Mouse (Mus musculus) urinary bladder, postnatal 14 days (tissue): ENCODE measurements around the gene Fmnl2.

Source experiments
- DNase-seq: peaks from one replicate; pipeline ENCODE4 v3.0.0; 2021; ENCODE audit warnings: low spot score

Gene Fmnl2

GRCm38 (mm10) chr2:52915536-52915935 is 57.9 kb downstream of the Fmnl2 start:
- no peak for DNase-seq

DNA sequence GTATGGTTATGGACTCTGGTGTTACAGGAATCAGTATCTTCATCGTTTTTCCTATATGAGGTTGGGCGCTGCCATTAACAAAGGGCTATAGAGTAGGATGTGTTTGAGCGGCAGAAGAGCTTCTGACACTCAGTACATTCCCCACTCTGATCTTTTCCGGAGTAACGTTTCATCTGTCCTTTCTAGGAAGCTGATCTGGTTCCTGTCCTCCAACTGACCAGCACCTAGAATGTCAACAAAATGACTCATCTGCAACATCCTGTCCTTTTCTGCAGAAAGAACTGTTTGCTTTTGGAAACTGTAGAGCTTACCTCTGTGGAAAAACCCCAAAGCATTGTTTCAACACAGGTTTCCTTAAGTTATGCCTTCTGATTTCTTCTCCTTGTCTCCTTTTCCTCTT is 60.4 kb downstream of the Fmnl2 start:
- no peak for DNase-seq

GRCm38 (mm10) chr2:52920701-52921435 is 63.2 kb downstream of the Fmnl2 start:
- DNase-seq = no peak

DNA sequence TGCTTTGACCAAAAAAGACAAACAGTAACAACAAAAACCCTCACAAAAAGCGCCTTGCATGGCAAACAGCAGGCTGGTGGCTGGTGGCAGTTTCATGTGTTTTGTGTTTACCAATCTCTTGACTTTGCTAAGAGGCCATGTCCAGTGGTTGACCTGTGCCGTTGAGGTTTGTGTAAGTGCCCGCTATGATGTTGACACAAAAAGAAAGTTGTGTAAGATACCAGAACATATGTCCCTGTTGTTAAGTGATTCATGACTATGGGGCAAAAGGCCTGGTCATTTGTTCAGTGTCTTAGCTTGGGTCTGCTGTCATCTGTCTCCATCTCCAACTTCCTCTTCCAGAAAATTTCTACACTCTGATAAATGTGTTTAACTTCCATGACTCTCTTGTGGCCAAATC is 67.4 kb downstream of the Fmnl2 start:
- DNase-seq = no peak

DNA sequence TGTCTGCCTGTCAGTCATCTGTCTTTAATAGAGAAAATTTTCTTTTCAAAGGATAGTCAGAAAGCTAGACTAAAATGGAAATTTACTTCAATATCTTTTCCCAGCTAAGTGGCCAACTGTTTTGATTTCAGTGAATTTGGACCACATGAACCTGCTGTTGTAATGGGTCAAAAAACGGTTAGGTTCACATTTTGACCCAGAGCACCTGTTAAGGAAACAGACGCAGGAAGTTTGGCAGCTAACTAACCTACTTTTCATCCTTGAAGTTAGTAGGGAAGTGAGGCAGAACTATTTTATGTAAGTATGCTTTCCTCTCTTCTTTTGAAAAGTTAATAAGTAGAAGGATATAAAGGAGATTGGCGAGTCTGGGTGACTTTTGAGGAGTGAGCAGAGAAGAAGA is 69.7 kb downstream of the Fmnl2 start:
- DNase-seq = no peak

DNA sequence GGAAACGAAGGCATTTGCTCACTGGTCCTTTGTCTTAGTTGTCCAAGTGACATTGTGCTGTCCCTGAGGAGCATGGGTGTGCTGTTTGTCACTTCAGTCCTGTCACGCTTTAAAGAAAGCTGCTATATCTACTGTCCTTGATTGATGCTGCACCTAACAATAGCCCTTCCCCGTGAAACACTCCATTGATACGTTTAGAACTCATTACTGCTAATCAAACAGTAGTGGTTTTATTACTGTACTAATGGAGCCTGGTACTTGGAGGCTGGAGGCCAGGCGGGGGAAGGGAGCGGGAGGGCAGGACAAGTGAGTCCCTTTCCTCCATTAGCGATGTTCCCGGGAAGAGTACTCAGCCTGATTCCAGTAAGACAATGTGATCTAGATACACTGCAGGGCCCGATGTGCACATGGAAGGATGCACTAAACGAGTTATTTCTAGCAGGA is 70.2 kb downstream of the Fmnl2 start:
- DNase-seq = no peak

GRCm38 (mm10) chr2:52928401-52928800 is 70.7 kb downstream of the Fmnl2 start:
- no peak for DNase-seq

DNA sequence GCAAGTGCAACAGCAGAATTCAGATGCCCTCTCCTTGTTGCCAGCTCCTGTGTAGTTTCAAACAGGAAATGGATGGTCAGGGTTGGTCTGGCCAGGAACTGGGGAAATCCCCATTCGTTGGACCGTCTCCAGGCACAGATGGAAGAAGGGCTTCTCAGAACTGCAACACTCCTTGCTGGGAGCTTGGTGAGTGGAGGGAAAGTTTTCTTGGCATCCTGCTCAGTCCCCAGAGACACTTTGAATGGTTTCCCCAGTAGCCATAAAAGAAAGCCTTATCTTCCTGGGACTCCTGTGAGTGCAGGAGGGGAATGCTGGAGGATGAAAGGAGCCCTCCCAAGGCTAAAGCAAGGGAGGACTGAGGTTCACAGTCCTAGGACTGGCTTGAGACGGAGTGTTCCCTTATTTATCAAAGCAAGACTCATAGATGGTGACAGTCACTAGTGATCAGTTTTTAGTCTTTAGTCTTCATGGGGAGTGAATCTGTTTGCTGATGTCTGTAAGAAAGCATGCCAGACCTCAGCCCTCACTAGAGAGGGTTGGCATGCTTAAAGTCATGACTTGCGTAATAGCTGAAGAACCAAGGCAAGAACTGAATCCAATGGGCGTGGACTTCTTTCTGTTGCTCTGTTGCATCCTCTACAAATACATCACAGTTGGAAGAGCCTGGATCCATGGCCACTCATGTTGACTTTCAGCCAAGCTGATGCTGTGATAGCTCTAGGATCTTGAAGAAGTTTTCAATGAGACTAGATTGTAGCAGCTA is 72.6 kb downstream of the Fmnl2 start:
- peak; percentile 41 for DNase-seq

- no peak for DNase-seq
These were observed 73.7 kb downstream of the Fmnl2 start for GRCm38 (mm10) chr2:52931315-52931714.

GRCm38 (mm10) chr2:52935906-52936305 is 78.2 kb downstream of the Fmnl2 start:
- DNase-seq = no peak

DNA sequence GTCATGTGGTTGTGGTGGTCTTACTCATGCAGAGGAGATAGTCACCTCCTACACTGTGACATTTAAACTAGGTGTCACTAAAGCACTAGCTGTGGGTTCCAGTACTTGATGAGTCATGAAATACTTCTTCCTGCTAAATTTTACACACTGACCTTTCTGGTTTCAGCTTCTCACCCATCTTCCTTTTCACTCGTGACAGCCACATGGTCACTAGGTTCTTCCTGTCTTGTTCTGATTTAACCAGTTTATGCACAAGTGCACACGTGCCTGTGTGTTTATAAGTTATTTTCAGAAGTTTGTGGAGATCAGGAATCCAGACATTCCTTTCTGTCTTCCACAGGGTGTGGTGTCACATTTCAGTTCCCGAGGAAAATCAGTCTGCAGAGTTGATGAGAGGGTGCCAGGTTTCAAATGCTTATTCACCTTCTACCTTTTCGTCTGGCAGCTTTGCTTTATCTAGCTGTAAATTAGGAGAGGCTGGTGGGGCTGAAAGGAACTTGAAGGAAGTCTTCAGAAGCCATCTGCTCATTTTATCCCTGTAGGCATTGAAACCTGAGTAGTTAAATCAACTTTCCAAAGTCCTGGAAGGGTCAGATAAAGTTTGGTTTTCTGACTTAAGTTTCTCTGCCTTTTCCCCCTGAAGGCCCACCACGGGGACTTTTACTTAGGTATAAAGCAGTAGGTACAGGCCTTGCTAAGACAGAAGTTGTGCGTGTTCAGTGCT is 80.9 kb downstream of the Fmnl2 start:
- DNase-seq = no peak

- DNase-seq = no peak
These were observed 86.2 kb downstream of the Fmnl2 start for GRCm38 (mm10) chr2:52943644-52944423.

GRCm38 (mm10) chr2:52944594-52944993 is 86.9 kb downstream of the Fmnl2 start:
- no peak for DNase-seq

GRCm38 (mm10) chr2:52946074-52946473 is 88.4 kb downstream of the Fmnl2 start:
- DNase-seq = no peak

GRCm38 (mm10) chr2:52946524-52947186 is 89.0 kb downstream of the Fmnl2 start:
- DNase-seq = no peak

DNA sequence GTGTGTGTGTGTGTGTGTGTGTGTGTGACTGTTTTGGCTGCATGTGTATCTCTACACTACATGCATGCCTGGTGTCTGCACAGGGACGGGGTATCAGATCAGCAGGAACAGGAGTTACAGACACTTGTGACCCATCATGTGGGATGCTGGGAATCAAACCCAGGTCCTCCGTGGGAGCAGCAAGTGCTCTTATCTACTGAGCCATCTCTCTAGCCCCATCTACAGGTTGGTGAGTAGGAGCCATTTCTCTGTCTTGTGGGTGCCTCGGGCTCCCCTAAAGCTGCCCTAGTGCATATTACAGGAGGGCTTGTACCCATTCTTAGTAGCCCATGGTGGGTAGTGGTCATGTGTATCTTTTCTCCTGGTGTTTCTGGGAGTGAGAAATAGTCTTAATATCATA is 90.7 kb downstream of the Fmnl2 start:
- no peak for DNase-seq

DNA sequence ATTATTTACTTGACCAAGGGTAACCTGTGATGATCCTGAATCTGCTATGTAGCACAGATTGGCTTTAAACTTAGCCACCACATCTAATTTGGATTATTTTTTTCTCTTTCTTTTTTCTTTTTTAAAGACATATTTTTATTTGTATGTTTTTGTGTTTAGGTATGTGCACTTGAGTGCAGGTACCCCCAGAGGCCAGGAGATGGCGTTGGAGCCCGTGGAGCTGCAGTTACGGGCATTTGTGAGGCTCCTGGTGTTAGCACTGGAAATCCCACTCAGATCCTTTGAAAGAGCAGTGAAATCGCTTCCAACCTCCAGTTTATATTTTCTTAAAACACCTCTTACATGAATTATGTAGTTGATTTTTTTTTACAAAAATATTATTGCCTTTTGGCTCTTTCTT is 91.9 kb downstream of the Fmnl2 start:
- no peak for DNase-seq

DNA sequence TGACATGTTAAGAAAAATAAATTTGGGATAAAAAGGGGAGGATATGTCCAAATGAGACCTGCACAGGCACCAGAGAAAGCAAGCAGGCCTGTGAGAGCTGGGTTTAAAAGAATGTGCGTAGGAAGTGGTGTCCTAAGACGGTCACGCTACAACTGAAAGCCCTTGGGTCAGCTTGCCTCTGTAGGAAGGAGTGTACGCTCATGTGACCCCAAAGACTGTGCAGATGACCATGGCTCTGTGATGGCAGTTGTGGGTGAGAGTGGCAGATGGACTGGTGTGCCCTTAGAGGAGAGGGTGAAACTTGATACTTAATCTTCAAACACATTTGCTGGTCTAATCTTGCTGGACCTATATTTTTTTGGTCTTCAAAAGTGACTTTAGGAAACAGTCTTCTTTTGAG is 92.6 kb downstream of the Fmnl2 start:
- DNase-seq = no peak

GRCm38 (mm10) chr2:52952202-52952730 is 94.6 kb downstream of the Fmnl2 start:
- no peak for DNase-seq

DNA sequence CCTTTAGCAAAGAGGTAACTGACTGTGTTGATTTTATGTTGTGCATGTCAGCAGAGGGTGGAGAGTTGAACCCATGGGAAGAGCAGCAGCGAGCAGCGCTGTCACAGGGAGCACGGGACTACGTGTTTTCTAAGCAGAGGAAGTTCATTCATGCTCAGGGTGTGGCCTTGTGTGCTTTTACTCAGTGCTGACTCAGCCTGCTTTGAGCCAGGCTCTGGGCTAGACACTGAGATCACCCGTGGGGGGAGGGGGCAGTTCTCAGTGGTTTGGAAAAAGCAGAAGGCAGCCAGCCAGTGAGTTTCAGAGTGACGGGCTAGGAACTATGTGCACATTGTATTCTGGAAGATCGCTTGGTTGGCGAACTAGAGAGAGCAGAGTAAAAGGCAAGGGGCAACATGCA is 97.4 kb downstream of the Fmnl2 start:
- DNase-seq = peak; percentile 85

GRCm38 (mm10) chr2:52955831-52956230 is 98.2 kb downstream of the Fmnl2 start:
- DNase-seq = no peak
